Mouse (Mus musculus) brain, embryonic 18.5 days (tissue): ENCODE measurements at regions not wholly inside any gene's neighbourhood (a gene's known extent, or its start where the extent isn't known, plus 50 kb on each side); places are given as distances from the start of the nearest gene placed in this dataset.

Experiments used
- DNase-seq: peaks from one replicate; pipeline ENCODE4 v3.0.0-alpha.2; 2012; ENCODE audit warnings: low read depth, low spot score

DNA sequence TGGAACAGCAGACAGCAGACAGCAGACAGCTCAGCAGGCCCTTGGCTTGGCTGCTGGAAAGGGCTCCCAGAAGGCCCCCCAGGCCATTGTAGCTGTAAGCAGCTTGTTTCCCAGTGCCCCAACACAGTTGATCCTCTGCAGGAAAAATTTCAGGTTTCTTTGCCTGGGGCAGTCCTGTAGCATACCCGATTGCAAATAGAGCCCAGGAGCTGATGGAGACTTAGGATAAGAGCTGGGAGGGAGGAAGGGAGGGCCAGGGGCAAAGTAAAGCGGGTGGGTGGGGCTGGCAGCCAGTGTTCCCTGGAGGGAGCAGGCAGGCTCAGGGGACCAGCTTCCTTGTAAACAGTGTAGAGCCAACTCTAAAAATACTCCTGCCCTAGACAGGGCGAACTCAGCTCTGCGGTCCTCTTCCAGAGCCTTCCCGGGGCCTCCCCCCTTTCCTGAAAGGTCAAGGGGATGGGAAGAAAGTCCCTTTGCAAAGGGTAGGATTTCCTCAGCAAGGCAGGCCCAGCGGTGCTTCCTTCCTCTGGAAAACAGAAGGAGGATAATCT is 101.8 kb upstream of the Jun start:
- no peak for DNase-seq

DNA sequence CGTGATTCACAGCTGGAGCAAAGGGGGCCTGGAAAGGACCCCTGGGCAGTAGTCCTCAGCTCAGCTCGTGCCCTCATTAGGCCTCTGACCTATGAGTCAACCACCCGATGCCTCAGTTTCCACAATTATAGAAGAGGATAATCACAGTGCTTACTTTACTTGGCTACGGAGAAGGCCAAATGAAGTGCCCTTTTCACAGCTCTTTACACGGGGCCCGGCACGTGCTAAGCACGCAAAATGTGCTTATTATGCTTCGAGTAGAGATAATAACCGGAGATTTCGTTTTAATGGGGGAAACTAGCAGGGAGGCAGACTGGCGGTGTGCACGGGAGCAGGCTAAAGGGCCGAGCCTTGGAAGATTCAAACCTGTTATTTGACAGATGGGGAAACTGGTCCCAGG is 102.4 kb upstream of the Jun start:
- DNase-seq, result no peak

DNA sequence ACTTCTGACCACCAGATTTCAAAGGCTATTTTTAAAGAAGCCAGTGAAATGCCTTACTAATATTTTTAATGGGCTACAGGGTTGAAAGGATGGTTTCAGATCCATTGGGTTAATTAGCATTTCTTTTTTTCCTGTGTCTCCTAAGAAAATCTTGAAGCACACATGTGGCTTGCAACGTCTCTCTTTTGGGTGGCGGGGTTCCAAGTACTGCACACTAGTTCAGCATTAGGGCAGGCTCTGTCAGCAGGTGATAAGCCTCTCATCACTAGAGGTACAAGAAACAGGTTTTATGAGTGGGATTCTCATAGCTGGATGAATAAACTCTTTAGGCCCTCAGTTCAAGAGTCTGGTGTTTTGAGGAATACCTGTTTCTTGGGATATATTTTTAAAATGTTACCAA is 103.2 kb upstream of the Jun start:
- DNase-seq, result no peak

DNA sequence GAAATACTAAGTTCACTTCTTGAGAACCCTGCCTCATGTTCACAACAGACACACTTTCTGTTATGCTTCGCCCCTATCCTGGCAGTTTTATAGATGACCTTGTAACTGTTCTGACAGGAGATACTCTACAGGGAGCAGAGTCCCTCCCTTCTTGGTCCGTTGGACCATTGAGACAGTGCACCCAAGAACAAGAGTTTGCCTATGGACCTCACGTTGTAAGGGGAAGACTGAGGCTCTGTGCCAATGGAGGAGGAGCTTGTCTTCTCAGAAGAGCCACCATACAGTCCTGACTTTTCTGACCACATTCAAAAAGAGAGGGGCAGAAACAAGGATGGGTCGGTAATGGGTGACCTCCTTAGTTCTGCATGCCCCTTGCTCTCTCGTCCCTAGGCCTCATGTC is 103.8 kb upstream of the Jun start:
- no peak for DNase-seq

DNA sequence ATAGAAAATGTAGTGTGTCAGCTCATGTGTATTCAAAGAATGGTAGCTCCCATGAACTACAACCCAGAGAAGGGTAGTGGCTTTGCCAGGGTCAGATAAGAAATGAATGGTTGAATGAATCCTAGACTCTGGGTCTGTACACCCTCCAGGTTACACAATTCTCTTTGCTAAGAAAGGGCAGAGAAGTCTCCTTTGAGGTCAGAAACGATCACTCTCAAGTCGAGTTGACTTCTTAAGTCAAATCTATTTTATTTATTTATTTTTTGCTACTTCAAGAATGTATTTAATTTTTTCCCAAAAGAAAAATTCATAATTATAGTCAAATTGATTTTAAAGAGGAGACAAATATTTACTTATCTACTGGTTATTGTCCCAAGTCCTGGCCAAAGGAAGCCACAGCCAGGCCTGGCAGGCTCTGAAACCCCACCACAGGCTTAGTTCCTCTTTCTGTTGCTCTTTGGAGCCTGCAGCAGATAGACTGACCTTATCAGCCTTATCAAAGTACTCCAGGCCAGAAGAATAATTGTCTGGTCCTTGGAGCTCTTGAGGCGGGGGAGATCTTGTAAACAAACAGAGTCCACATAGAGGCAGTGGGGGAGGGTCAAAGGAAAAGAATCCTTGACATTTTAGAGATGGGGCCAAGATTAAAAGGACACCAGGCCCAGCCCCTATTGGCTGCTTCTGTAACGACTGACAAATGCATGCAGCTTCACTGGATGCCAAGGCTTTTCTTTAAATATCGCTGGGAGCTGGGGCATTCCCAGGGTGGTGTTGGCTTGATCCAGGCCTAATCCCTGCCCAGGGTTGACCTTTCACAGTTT is 104.6 kb upstream of the Jun start:
- no peak for DNase-seq

DNA sequence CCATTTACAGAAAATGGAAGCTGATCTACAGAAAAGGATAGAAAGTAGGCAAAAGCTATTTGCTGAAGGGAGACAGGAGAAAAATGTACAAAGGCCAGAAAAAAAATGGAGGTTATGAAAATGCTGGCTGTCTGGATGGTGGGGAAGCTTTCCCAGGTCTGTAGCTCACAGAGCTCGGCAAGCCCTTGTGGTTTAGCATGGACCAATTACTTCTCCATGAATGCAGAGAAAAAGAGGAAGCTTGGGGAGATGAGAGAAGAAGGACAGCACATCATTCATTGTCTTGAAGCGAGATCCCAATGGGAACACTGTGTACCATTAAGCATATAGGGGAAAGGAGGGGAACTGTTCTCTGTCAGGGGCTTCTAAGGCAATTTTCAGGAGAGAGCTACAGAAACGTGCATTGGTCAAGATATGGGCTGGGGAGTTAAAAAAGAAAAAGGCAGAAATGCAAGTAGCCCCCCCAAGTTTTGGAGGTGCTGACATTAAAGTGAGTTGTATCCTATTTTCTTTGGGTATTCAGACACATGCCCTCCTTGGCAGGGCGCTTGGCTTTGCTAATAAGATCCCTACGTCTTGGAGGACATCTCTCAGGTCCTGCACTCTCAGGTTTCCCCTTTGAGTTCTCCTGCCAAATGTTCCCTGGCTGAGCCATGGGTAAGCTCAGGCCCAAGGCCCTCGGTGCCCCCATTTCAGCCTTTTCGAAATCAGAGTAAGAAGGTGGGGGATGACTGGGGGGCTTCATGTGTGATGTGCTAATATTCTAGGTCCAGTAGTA is 105.8 kb upstream of the Jun start:
- DNase-seq, result no peak

DNA sequence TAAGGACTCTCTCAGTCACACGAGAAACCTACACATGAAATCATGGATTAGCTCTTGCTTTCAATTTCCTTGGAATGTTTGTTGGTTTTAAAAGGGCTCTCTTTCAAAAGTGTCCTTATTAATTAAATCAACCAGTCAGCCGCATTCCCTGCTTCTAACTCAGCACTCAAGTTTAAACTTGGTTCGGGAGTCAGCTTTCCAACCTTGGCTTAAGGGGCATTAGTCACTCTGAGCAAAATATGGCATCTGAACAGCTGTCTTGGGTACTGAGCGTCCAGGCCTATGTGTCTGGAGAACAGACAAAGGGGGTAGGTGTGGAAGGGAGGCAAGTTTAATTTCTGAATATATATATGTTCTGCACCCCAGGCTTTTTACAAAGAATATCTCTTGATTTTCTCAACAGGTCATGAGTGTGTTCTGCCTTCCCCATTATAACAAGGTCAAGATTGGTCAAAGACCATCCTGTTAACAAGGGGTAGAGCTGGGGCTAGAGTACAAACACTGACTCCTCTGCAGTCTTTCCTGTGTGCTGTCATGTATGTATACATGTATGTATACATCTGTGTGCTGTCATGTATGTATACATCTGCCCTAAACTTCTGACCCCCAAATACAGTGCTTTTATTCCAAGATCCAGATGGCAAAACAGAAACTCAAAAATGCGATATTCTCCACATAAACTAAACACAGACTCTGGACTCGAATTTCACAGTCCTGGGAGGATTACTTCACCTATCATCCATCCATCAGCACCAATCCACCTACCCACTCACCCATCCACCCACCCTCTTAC is 106.8 kb upstream of the Jun start:
- no peak for DNase-seq

DNA sequence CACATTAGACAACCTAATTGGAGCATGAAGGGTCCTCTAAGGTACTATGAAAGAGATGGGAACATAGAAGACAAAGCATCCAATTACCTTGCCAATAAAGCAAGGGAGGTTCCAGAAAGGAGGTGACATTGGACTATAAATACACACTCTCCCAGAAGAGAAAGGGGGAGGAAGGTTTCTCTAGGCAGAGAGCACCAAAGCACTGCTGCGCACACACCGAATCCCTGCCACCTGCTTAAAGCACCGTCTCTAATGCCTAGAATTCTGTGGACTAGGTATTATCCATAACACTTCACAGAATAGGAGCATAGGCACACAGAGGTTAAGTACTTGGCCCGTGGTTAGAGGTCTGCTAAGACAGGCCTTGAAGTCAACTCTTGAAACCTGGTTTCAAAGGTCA is 107.8 kb upstream of the Jun start:
- DNase-seq, result no peak

DNA sequence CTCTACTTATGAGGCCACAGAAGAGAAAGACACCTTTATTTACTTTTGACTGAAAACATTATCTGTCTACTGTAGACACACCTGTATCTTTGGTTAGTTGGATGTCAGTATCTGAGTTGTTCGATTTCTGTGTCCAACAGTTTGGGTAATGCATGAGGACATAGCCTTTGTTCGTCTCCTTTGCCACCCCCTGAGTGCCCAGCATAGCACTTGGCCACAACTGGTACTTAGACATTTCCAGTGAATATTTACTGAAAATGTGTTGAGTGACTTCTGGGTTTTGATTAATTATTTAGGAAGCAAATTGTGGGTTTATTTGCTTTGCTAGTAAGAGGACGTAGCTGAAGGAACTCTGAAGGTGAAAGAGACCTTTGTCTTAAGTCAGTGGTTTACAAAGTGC is 108.4 kb upstream of the Jun start:
- DNase-seq, result no peak

DNA sequence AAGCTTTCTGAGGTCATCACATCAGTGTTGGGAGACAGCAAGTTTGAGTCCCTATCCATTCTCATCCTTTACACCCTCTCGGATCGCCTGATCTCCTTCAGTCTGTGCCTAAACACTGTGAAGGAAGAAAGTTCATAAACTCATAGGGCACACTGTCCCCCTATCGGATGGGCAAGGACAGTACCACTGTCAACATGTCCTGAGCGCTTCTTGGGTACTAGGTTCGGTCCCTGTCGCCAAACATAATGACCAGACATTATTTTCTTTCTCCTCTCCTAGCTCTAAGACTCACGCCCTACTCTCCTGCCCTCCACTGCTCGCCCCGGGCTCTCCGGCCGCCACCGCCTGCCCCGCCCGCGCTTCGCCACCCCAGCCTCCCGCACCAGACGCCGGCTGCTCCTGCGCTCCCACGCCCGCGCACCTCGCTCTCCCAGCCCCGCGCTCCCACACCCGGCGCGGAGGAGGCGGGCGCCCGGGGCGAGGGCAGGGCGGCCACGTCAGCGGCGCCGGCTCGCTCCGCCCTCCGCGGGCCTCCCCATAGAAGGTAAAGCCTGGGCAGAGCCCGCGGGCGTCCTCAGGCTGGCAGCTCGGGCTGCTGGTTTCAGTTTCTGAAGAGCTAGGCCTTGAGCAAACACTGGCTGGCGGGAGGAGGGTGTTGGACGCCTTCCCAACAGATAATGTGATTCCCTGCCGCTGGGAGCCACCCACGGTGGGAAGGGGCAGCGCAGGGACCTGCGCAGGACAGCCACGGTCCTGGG is 109.1 kb upstream of the Jun start:
- DNase-seq, result no peak

DNA sequence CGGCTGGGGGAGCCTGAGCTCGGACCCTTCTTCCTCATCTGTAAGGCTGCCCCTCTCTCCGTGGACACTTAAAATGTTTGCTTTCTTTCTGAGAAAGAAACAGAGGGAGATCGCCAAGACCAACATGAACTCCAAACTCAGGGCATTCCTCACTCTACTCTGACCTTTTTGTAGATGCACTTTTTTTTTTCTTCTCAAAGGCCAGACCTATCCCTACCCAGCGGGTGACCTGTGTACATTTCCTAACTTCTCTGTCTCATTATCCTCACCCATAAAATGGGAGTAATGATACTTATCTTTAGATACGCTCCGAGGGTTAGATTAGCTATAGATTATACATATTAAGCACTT is 109.6 kb upstream of the Jun start:
- no peak for DNase-seq

DNA sequence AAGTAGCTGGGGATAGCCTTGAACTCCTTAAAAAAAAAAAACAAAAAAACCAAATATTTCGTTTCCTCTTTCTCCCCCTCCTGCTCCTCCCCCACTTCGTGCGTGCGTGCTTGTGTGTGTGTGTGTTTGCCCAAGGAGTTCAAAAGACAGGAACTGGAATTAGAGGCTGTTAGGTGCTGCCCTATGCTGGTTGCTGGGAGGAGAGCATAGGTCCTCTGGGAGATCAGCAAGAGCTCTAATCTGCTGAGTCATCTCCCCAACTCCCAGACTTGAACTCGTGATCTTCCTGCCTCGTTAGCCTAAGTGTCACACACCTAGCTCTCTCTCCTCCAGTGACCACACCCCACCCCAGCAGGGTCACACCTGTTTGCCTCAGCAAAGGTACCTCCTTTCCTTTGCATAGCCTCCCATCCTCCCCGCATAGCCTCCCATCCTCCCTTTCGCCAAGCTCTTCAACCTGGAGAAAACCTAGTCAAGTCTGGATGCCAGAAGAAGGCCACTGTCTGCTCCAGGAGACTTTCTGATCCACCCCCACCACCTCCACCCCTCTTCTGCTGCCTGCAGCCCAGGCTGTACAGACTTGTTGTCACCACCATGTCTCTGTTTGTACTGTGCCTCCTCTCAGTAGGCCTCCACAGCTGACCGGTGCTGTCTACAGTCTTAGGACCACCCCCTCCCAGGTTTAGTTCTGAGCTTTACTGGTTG is 110.5 kb upstream of the Jun start:
- DNase-seq, result no peak

DNA sequence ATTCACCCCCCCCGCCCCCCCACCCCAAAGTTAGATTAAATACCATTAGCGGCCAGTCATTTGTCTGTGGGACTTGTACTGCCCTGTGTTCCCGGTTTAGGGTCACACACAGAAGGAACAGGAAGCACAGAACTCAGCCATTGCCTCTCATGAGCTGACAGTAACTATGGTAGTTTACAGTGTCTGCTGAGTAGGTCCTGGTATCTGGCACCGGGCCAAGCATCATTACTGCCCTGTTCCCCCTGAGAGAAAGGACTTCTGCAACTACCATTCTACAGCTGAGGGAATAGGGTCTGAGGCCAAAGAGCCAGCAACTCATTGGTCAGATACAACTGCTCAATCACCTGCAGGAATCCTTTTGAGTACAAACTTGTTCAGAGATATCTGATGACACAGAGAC is 111.4 kb upstream of the Jun start:
- no peak for DNase-seq

DNA sequence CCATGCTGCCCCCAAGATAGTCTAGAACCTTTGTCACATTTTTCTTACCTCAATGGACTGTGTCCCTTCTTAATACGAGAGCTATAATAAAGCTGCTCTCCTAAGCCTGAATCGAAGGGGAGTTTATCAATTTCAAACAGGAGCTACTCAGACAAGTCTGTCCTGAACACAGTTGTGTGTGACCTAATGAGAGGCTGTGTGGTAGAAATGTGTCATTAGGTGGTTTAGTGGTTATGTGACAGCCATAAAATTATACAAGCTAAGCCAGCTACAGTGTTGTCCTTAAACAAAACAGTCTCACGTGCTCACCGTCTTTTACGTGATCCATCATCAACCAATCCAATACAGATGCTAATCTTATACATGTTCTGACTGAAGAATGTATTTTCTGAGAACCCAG is 114.5 kb upstream of the Jun start:
- no peak for DNase-seq

DNA sequence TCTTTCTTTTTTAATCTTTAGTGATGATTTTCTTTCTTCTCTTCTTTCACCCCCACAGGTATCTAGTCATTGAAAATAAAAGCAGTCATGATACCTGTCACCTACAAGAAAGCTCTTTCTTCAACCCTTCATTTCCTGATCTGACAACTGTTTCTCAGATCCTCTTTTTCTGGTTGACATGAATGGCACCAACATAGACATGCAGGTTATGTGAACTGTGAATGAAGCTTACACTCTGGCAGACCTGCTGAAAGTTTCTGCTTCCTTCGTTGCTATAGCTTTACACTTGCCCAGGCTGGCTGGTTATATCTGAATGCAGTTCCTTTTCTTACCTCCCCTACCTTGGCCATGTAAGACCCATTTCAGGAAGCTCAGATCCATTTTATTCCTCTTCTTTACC is 115.2 kb upstream of the Jun start:
- no peak for DNase-seq

DNA sequence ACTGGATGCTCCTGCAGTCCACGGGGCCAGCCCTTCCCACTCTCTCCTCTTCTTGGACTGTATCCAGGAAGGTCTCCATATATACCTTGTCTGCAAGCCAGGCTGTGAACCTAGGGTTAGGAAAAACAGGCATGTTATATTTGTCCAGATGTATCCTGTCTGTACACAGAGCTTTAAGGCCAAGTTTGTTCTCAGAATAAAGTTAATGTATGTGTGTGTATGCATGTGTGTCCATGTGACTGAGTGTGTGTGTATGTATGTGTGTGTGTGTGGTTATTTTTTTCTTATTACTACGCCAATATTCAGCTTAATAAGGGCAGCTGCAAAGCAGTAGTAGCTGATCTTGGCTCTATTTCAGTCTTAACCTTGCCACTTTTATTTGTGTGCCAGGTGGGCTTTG is 117.7 kb upstream of the Jun start:
- DNase-seq, result no peak

DNA sequence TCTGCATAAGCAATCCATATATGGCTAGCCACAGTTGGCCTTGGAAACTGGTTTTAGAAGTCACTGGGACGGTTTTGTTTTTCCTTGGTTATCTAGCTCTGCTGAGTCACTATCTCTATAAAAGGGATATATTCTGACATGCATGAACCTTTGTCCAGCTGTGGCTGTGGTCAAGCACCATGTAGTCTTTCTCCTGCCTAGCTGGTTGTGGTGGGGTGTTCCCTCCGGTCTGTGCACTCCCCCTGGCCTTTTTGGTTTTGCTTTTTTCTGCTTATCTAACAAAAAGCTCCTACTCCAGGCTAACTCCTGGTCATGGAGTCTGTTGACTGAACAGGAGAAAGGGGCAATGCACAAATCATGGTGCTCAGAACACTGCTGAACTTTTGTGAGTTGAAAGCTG is 125.7 kb upstream of the Jun start:
- no peak for DNase-seq

DNA sequence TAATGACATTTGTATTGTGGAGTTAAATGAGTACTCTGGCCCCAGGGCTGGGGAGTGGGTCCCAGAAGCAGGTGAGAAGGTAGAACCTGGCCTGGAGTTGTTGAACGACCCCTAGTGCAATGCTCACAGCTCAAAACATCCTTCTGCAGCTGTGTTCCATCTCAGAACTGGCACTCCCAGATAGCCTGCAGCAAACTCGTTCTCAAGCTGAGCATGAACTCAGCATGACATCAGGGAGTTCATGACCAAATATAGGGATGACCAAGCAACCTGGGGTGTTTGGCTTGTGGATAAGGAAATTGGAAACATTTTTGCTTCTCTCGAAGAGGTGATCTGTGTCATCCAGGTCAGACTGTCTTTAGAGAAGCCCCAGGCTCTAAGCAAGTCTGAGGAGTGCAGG is 126.4 kb upstream of the Jun start:
- no peak for DNase-seq

DNA sequence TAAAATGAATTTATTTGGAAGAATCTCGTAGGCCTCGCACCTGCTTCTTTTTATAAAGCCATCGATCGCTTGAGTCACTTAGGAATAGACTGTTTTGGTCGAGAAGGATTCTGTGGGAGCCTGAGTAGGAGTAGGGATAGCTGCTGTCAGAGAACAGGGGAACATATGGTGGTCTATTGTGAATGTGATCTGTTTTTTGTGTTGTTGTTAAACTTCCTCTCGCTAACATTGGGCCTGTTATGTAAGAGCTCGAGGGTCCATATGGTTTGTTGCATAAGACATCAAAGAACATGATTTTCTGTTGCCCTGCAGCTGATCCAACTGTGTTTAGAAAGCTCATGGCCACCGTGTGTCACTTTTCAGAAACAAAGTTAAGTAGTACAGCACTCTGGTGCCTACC is 126.9 kb upstream of the Jun start:
- DNase-seq, result no peak

DNA sequence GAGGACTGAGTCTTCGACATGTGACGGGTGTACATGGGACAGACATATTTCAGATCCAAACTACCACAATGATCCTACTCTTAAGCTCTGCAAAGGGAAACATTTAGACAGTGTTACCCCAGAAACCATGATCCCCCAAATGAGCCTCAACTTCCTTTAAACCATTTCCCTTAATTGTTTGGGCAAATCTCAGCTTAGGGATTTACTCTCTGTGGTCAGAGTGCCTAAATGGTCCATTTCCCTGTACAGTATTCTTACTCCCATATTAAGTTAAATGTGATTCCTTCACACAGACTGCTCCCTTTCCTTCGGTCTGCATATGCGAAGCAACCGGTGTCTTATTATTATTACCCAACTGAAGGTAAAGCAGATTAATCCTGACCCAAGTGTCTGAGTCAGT is 128.4 kb upstream of the Jun start:
- no peak for DNase-seq

DNA sequence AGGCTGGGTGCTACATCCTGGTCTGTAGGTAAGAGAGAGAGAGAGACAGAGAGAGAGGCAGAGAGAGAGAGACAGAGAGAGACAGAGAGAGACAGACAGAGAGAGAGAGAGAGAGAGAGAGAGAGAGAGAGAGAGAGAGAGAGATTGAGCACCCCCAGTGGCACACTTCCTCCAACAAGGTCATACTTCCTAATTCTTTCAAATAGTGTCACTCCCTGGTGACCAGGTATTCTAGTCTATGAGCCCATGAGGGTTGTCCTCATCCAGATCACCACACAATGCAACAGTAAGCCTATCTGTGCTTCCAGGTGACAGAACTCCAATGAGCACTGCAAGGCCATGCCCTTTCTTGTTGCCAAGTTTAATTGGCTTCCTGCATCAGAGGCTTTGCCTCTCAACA is 129.0 kb upstream of the Jun start:
- DNase-seq, result no peak
